Mouse (Mus musculus) MEL (cell line): Measurements from ENCODE around the gene Apex2.

Experiments
- CTCF ChIP-seq, 3 experiments: IDR thresholded peaks in 2 of 3; conservative IDR thresholded peaks in 1 of 3; 2 replicates each; pipeline ENCODE4 v1.5.1; 2011 to 2012; ENCODE audit warnings: low read length in 3 of 3, low read depth in 2 of 3, mild to moderate bottlenecking in 2 of 3, improper control_type of control experiment in 1 of 3, inconsistent platforms in 1 of 3, mixed read lengths in 1 of 3, moderate library complexity in 1 of 3; ENCODE audit not compliant: control insufficient read depth in 1 of 3, insufficient read depth in 1 of 3, poor library complexity in 1 of 3, severe bottlenecking in 1 of 3
- EP300 ChIP-seq, 2 experiments: IDR thresholded peaks; 2 replicates each; pipeline ENCODE4 v1.6.1; 2011; ENCODE audit warnings: improper control_type of control experiment in 2 of 2, low read length in 2 of 2, low read depth in 1 of 2, mild to moderate bottlenecking in 1 of 2
- JUND ChIP-seq: IDR thresholded peaks from 2 replicates; pipeline ENCODE4 v1.6.1; 2011; ENCODE audit warnings: low read depth, mild to moderate bottlenecking, improper control_type of control experiment, low read length
- MAZ ChIP-seq: IDR thresholded peaks from 2 replicates; pipeline ENCODE4 v1.6.1; 2012; ENCODE audit warnings: low read depth, mild to moderate bottlenecking, inconsistent platforms, low read length, improper control_type of control experiment
- USF1 ChIP-seq: IDR thresholded peaks from 2 replicates; pipeline ENCODE4 v1.6.1; 2014; ENCODE audit warnings: low read depth, mild to moderate bottlenecking, inconsistent platforms, low read length, improper control_type of control experiment, moderate library complexity
- ZKSCAN1 ChIP-seq: IDR thresholded peaks from 2 replicates; pipeline ENCODE4 v1.6.1; 2012; ENCODE audit warnings: low read depth, mild to moderate bottlenecking, inconsistent platforms, low read length, improper control_type of control experiment, moderate library complexity

GRCm38 (mm10) chrX:150588023-150588764 lies 1.5 kb downstream of the Apex2 start, which contains the start of gene Pfkfb1:
- TF ChIP-seq JUND (no peak), EP300 (IDR thresholded peaks at IDR 0.05; ENCODE audit: low read depth in 1 of 2, low read length in 2 of 2) (no peak), CTCF (IDR thresholded peaks at IDR 0.05 in 2 of 3, conservative IDR thresholded peaks at IDR 0.05 in 1 of 3; ENCODE audit: control insufficient read depth in 1 of 3, insufficient read depth in 1 of 3, low read depth in 2 of 3, low read length in 3 of 3, poor library complexity in 1 of 3, severe bottlenecking in 1 of 3) (peak; percentile 56 to 80 (median 67)), MAZ (0 out of 2 replicates have a peak, but pooled peaks have one; percentile 56), ZKSCAN1 (no peak), USF1 (no peak)
